Mouse (Mus musculus) erythroblast, adult 5-6 weeks (primary cell): ENCODE results near the gene Micu1. TPM values are rescaled to one million over a fixed set of nuclear protein-coding genes. Genes with fewer than 3 reads are reported as not detected.

ENCODE experiments used
- ATAC-seq: replicated peaks from 2 replicates; pipeline ENCODE4 v1.8.0; 2016; ENCODE audit warnings: moderate number of reproducible peaks, mild to moderate bottlenecking, moderate TSS enrichment, inconsistent platforms; ENCODE audit not compliant: poor library complexity, low FRiP score, severe bottlenecking
- total RNA-seq, 2 experiments: library from RNA; stranded (forward) in 1 of 2; stranded (reverse) in 1 of 2; fragments of 150-400 nt in 1 of 2; fragments of 200-764, 138-1000 nt in 1 of 2; gene quantifications; 2 replicates each; pipeline versions ENCODE4 v1.2.3 to v1.2.4; 2015 to 2017; ENCODE audit warnings: low replicate concordance in 2 of 2

The Micu1 gene
- total RNA-seq, 2 experiments from 2014 or later = 59.9 to 62.8 TPM

GRCm38 (mm10) chr10:59771375-59772048 lies 69.2 kb downstream of the Micu1 start:
- no peak for ATAC-seq

- no peak for ATAC-seq
Measured at GRCm38 (mm10) chr10:59772049-59772397, 69.7 kb downstream of the Micu1 start.

- ATAC-seq = no peak
Measured at GRCm38 (mm10) chr10:59773441-59774140, 71.3 kb downstream of the Micu1 start.

- ATAC-seq = no peak
Measured at GRCm38 (mm10) chr10:59774141-59774534, 71.9 kb downstream of the Micu1 start.

GRCm38 (mm10) chr10:59777246-59777645 lies 75.0 kb downstream of the Micu1 start:
- no peak for ATAC-seq

- no peak for ATAC-seq
Measured at GRCm38 (mm10) chr10:59778137-59778710, 75.9 kb downstream of the Micu1 start.

- no peak for ATAC-seq
Measured at GRCm38 (mm10) chr10:59780698-59781097, 78.4 kb downstream of the Micu1 start.

- no peak for ATAC-seq
Measured at GRCm38 (mm10) chr10:59781205-59781931, 79.1 kb downstream of the Micu1 start.

- ATAC-seq = no peak
Measured at GRCm38 (mm10) chr10:59784731-59785685, 82.7 kb downstream of the Micu1 start.

- no peak for ATAC-seq
Measured at GRCm38 (mm10) chr10:59786289-59786688, 84.0 kb downstream of the Micu1 start.

GRCm38 (mm10) chr10:59787140-59787800 lies 85.0 kb downstream of the Micu1 start:
- no peak for ATAC-seq

GRCm38 (mm10) chr10:59787870-59788269 lies 85.6 kb downstream of the Micu1 start:
- ATAC-seq = no peak

- ATAC-seq = no peak
Measured at GRCm38 (mm10) chr10:59790291-59790929, 88.1 kb downstream of the Micu1 start.

GRCm38 (mm10) chr10:59791896-59792295 lies 89.6 kb downstream of the Micu1 start:
- ATAC-seq = no peak

- peak; percentile 51 for ATAC-seq
Measured at GRCm38 (mm10) chr10:59792575-59793176, 90.4 kb downstream of the Micu1 start.

GRCm38 (mm10) chr10:59793454-59793853 lies 91.2 kb downstream of the Micu1 start:
- ATAC-seq = peak; percentile 90

- no peak for ATAC-seq
Measured at GRCm38 (mm10) chr10:59795085-59795484, 92.8 kb downstream of the Micu1 start.

GRCm38 (mm10) chr10:59795902-59796301 lies 93.6 kb downstream of the Micu1 start:
- no peak for ATAC-seq
